Mouse (Mus musculus) urinary bladder, adult 2 months (tissue): ENCODE results near the gene Spcs3. TPM values are rescaled to one million over a fixed set of nuclear protein-coding genes. Genes with fewer than 3 reads are reported as not detected.
A peak's percentile ranks its signal among the peaks of the same experiment; 100 is the strongest.
"Not testable (repeated sequence)": the region's sequence is repeated elsewhere in the genome, so short reads cannot be mapped to it uniquely, and the experiment has no call there.

Source experiments
- DNase-seq: peaks from one replicate; pipeline ENCODE4 v3.0.0; 2022; ENCODE audit warnings: low spot score
- polyA plus RNA-seq: library from polyadenylated mRNA; depleted of rRNA; stranded (reverse); fragments of >200 nt; gene quantifications from 2 replicates; pipeline ENCODE4 v1.2.3, GENCODE M21; 2012; rRNA removed

The Spcs3 gene
- 23.9 and 24.1 TPM in 2 replicates for polyA plus RNA-seq

GRCm38 (mm10) chr8:54529382-54530296 is at the start of gene Spcs3, which contains the start of gene Asb5:
Spcs3 (minus strand) TSS chr8:54529998.
Asb5 (plus strand) TSS chr8:54529580.
- DNase-seq: peak; percentile 82

DNA sequence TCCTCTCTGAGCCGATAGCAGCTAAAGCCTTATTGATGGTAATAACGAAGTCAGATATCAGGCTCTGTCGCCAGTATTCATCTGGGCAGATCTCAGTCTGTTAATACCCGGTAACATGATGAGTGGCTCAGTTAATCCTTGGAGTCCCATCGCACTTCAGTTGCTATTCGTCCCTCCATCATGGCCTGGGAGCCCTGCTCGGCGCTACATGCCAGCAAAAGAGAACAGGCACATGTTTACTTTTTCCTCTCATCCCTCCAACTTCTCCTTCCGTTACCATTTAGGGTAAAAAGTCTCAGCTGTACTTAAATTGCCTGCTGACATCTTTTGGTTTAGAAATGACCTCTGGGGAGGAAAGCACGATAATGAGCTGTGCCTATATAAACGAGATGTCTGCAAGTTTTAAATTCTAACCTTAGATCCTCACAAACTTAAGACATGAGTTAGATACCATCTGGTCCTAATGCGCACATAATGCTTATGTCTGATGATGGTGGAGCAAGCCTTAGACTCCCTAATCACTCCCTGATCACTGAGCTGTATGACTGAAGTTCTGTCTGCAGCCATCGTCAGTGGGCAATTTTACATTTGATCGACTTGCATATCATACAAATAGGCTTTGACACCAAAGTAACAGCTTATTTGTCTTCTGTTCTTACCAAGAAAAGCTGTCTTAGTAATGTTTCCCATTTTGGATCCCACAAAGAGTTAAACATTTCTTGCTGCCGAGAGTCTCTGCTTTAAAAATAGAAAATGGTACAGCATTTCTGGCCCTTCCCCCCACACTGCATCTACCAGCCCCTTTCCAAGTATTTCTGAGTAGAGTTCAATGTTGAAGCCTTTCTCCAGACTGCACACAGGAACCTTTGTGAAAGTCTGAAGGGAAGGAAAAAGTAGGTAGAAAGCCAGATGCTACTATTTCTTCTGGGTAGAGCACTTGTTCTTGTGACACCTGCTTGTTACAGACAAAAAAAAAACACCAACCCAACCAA is 41.1 kb upstream of the Spcs3 start:
- no peak for DNase-seq

GRCm38 (mm10) chr8:54567168-54567567 is 37.4 kb upstream of the Spcs3 start:
- DNase-seq: no peak

DNA sequence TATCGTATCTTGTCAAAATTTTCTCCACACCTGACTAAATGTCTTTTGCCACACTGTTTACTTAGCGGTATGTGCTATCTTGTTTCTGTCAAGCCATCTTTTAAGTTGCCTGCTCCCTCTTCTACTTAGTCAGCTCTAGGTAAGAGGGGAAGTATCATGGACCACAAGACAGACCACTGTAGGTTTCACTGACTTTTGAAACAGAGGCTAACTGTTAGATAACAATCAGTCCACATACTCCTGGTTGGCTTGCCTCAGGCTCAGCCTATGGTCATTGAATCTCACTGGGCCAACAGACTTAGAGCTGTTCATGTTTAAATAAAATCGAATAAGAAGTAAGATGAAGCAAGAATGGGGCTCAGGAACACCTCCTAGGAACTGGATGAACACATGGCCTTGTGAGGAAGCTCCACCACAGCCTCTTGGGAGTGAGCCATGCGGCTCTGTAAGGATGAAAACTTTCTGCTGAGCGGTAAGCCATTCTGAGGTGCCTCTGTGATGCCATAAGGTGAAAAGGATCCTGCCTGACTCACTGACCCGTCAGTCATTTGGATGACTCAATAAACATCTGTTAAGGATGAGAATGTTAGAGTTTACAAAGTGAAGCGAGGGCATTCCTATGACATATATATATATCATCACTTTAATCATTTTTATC is 35.9 kb upstream of the Spcs3 start:
- DNase-seq: no peak

DNA sequence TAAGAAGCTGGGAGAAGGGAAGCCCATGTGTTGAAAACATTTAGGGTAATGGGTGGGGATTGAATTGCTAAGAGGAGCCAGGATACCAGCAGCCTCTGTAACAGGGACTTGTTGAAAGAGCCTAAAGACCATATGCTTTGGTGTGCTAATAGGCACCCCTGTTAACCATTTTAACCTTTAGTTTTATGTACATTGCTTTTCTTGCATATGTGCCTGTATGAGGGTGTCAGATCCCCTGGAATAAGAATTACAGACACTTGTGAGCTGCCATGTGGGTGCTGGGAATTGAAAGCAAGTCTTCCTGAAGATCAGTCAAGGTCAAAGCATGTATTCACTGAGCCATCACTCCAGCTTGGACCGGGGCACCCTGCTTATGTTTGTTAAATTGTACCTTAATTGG is 35.4 kb upstream of the Spcs3 start:
- DNase-seq: no peak

- no peak for DNase-seq
Measured at GRCm38 (mm10) chr8:54562137-54562536, 32.3 kb upstream of the Spcs3 start.

GRCm38 (mm10) chr8:54554921-54555320 is 25.1 kb upstream of the Spcs3 start:
- DNase-seq: no peak

DNA sequence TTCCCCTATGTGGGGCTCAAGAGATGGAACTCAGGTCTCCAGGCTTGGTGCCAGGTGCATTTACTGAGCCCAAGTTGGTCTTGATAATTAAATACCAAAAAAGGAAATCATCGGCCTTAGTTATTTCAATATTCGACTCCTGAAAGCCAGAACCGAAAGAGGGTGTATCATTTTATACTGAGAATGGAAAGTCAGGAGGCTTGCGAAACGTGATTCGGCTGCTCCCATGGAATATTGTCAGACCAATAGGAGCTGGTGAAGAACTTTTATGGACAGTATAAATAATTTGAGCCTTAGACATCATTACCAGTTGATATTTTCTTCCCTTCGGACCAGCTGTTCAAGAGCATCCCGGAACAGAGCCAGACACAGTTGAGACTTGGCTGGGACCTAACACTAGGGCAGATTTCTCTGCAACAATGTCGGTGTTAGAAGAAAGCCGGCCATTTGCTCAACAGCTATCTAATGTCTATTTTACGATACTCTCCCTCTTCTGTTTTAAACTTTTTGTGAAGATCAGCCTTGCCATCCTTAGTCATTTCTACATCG is 20.3 kb upstream of the Spcs3 start:
- DNase-seq: no peak

DNA sequence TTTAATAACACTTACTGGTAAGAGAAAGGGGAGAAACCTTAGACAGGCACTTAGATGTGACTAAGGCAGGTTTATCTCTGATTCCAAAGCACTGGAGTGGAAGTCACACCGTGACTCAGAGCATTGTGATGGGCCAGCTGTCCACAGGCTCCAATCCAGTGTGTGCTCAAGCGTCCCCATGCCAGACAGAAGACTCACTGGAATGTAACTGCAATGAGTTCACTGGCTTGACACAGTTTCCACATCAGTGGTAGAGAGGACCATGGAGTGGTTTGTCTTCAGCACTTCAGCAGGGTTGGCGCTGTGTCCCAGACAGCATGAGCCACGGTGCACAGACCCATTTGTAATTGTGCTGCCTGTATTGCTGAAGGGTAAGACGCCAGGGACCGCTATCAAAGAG is 18.6 kb upstream of the Spcs3 start:
- no peak for DNase-seq

GRCm38 (mm10) chr8:54541331-54541730 is 11.5 kb upstream of the Spcs3 start:
- no peak for DNase-seq

DNA sequence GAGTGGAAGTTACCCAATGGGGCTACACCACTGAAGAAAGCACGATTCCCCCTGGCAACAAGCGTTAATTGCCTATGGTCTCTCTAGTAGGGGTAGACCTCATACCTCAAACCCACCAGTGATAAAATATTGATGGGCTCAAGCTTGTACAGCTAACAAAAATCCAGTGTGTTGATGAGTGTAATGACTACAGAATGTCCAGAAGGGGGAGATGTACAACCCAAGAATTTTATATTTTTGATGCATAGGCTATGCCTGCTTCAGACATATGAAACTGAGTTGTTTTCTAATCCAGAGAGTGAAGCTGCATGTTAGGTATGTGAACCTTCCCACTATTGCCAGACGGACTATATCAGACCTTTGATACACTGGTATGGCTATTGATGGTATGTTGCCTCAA is 7.5 kb upstream of the Spcs3 start:
- DNase-seq: no peak

DNA sequence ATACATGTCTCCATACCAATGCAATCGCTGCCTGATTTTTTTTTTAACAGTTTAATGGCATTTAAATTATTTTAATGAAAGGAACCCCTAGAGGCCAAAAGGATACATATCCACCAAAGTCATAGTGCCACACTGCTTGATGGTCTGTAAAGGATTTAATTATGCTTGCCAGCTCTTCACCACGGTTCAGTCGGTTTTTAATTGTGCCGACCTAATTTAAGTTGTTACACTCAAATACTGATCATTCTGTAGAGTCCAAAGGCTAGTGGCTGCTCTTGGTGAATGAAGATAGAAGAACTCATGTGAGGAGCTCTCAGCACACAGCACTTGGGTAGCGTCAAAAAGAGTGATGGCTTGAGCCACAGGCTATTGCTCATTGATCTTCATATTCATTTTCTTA is 5.4 kb upstream of the Spcs3 start:
- DNase-seq: no peak

- no peak for DNase-seq
Measured at GRCm38 (mm10) chr8:54528571-54528970, 1.2 kb downstream of the Spcs3 start.

DNA sequence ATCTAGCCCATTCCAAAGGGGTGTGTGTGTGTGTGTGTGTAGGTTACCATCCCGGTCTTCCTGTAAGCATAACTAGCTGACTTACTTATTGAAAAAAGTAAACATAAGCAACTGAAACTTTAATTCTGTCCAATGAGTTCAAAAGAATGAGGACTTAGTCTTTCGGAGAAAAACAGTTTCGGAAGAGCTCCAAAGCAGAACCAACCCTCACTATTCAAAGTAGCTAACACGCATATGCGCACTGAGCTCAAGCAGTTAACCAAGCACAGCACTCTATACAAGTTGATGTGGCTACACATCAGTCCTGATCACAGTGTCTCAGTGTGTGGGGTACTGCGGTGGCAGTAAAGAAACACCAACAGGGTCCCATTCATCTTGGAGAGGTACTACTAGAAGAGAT is 3.1 kb downstream of the Spcs3 start:
- no peak for DNase-seq

GRCm38 (mm10) chr8:54525606-54526005 is 4.2 kb downstream of the Spcs3 start:
- no peak for DNase-seq

DNA sequence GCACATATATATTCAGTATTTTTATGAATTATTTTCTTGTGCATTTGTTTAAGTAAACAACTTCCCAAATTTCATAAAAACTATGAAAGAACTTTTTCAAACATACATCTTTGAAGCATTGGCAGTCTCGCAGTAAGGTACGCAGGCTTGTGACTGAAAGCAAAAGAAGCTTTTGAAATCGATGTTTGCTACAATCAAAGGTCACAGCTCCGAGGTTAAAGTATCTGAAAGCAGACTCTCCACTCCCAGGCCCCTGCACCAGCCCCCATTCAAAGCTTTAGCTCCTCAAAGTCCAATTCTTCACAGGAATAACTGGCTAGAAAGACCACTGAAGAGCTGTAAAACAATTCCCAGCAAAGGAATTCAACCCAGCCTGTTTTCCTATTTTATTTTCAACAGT is 9.3 kb downstream of the Spcs3 start:
- no peak for DNase-seq

- DNase-seq: no peak
Measured at GRCm38 (mm10) chr8:54518756-54519460, 10.9 kb downstream of the Spcs3 start.

- not testable (repeated sequence) for DNase-seq
Measured at GRCm38 (mm10) chr8:54512200-54512599, 17.6 kb downstream of the Spcs3 start.

GRCm38 (mm10) chr8:54511791-54512190 is 18.0 kb downstream of the Spcs3 start:
- no peak for DNase-seq

GRCm38 (mm10) chr8:54509221-54509721 is 20.5 kb downstream of the Spcs3 start:
- DNase-seq: no peak

DNA sequence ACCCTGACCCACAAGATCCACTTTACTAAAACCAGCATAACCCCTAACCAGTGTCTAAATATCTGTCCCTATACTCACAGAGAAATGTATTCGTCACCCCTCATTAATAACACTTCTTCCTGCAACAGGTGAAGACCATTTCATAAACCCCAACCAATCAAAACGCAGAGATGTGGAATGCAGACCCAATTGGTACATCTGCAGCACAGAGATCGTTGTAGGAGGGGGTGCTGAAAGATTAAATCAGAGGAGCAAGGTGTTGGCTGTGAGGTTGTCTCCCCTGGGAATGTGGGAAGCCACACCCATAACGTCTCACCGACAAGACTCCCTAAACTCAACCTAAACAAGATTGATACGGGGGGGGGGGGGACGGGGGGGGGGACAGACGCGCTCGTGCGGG is 21.0 kb downstream of the Spcs3 start:
- DNase-seq: no peak
